Mouse (Mus musculus): ENCODE data around the gene Kcnq4.

GRCm38 (mm10) chr4:120675640-120676039 is 72.8 kb downstream of the Kcnq4 start:
- TF ChIP-seq GATA1 (IDR thresholded peaks at IDR 0.05; ENCODE audit: low read length), result no peak
- no peak for TF ChIP-seq TAL1 (IDR thresholded peaks at IDR 0.05; ENCODE audit: low read length)

Data from erythroblast, embryonic 14.5 days (primary cell).